Mouse (Mus musculus) lung, postnatal 0 days (tissue): ENCODE measurements around the gene Fam222b. TPM values are rescaled to one million over a fixed set of nuclear protein-coding genes. Genes with fewer than 3 reads are reported as not detected.

ENCODE experiments used
- ATAC-seq: fragments of 200-750 bp; cut with Nextera tagmentation; 2 replicates; pipeline ENCODE4 v1.8.0; 2017; ENCODE audit warnings: moderate library complexity
- DNase-seq: peaks from one replicate; pipeline ENCODE4 v3.0.0-alpha.2; 2016; ENCODE audit warnings: low spot score
- H3K27ac ChIP-seq: fragments of 300-500 bp; sonication (generic); 2 replicates; pipeline ENCODE4 v1.5.1; 2014; ENCODE audit warnings: antibody characterized with exemption, mild to moderate bottlenecking, low read length, mixed read lengths
- H3K27me3 ChIP-seq: fragments of 300-500 bp; sonication (generic); replicated peaks from 2 replicates; pipeline ENCODE4 v1.6.1; 2014; ENCODE audit warnings: low read length, mixed read lengths; ENCODE audit not compliant: insufficient read depth
- H3K36me3 ChIP-seq: fragments of 300-500 bp; sonication (generic); 2 replicates; pipeline ENCODE4 v1.6.1; 2014; ENCODE audit warnings: low read length, mixed read lengths; ENCODE audit not compliant: insufficient read depth
- H3K4me1 ChIP-seq: fragments of 300-500 bp; sonication (generic); 2 replicates; pipeline ENCODE4 v1.6.1; 2014; ENCODE audit warnings: antibody characterized with exemption, low read depth, low read length, mixed read lengths; ENCODE audit not compliant: insufficient read depth
- H3K4me2 ChIP-seq: fragments of 300-500 bp; sonication (generic); replicated peaks from 2 replicates; pipeline ENCODE4 v1.6.1; 2014; ENCODE audit warnings: low read depth, mild to moderate bottlenecking, low read length, moderate library complexity, mixed read lengths
- H3K4me3 ChIP-seq: fragments of 300-500 bp; sonication (generic); 2 replicates; pipeline ENCODE4 v1.5.1; 2014; ENCODE audit warnings: low read depth, low read length
- H3K9ac ChIP-seq: fragments of 300-500 bp; sonication (generic); replicated peaks from 2 replicates; pipeline ENCODE4 v1.6.1; 2014; ENCODE audit warnings: low read depth, mild to moderate bottlenecking
- H3K9me3 ChIP-seq: fragments of 300-500 bp; sonication (generic); 2 replicates; pipeline ENCODE4 v1.6.1; 2016; ENCODE audit warnings: low read length, mixed read lengths
- CTCF ChIP-seq: IDR thresholded peaks from 2 replicates; pipeline ENCODE4 v1.5.1; 2016; ENCODE audit warnings: antibody characterized with exemption, mild to moderate bottlenecking
- EP300 ChIP-seq: IDR thresholded peaks from 2 replicates; pipeline ENCODE4 v1.6.1; 2016; ENCODE audit warnings: antibody characterized with exemption, mild to moderate bottlenecking, control low read depth
- WGBS: fragments of 180-500 bp; shearing (Covaris S2); extraction: QIAGEN DNeasy Blood & Tissue Kit; methylation state at CpG from one replicate; pipeline ENCODE4 v1.1.7; 2014; 5-methylcytosine and 5-hydroxymethylcytosine counted together
- polyA plus RNA-seq: library from polyadenylated mRNA; unstranded; fragments of >200 nt; fragmentation: Nextera tagmentation; extraction: Ambion mirVana; gene quantifications from 2 replicates; pipeline ENCODE4 v1.2.1, GENCODE M21; 2015

Fam222b gene
- polyA plus RNA-seq, 1 experiment from 2014 or later = 10.0 TPM

- Histone ChIP-seq H3K4me1 (no peaks in the 10 kb centered on the region), H3K9ac (no peak overlapping the region), H3K9me3 (no peaks in the 10 kb centered on the region), H3K4me3 (no peak overlapping the region), H3K27me3 (no peaks in the 10 kb centered on the region), H3K4me2 (no peak overlapping the region), H3K36me3 (no peaks in the 10 kb centered on the region), H3K27ac (no peak overlapping the region)
- WGBS = 95% methylated on average over 1 of the region's 1 CpGs
- TF ChIP-seq CTCF (no peak), EP300 (no peak)
- no peak for ATAC-seq
- DNase-seq = no peak
Measured at GRCm38 (mm10) chr11:78136132-78136531, 41.7 kb downstream of the Fam222b start.

GRCm38 (mm10) chr11:78137584-78137983, 43.1 kb downstream of the Fam222b start:
- 77% methylated on average over 4 of the region's 4 CpGs for WGBS
- no peak for ATAC-seq
- no peak overlapping the region for H3K9ac ChIP-seq
- H3K27ac ChIP-seq = no peak overlapping the region
- DNase-seq = no peak
- no peak overlapping the region for H3K4me3 ChIP-seq
- H3K27me3 ChIP-seq = no peaks in the 10 kb centered on the region
- TF ChIP-seq EP300 (no peak), CTCF (no peak)
- H3K4me2 ChIP-seq = no peak overlapping the region
- H3K4me1 ChIP-seq = no peaks in the 10 kb centered on the region
- no peaks in the 10 kb centered on the region for H3K36me3 ChIP-seq
- H3K9me3 ChIP-seq = no peaks in the 10 kb centered on the region

- Histone ChIP-seq H3K27ac (no peak overlapping the region), H3K9ac (no peak overlapping the region), H3K4me2 (no peak overlapping the region), H3K36me3 (no peaks in the 10 kb centered on the region), H3K9me3 (no peaks in the 10 kb centered on the region), H3K4me3 (no peak overlapping the region), H3K4me1 (no peaks in the 10 kb centered on the region), H3K27me3 (no peaks in the 10 kb centered on the region)
- TF ChIP-seq EP300 (no peak), CTCF (no peak)
- DNase-seq (no peak), ATAC-seq (no peak)
- 90% methylated on average over 3 of the region's 3 CpGs for WGBS
Measured at GRCm38 (mm10) chr11:78138023-78138422, 43.6 kb downstream of the Fam222b start.

- H3K27ac ChIP-seq = no peak overlapping the region
- no peak for DNase-seq
- H3K36me3 ChIP-seq = no peaks in the 10 kb centered on the region
- H3K9me3 ChIP-seq = no peaks in the 10 kb centered on the region
- whole genome bisulfite sequencing = 71% methylated on average over 5 of the region's 5 CpGs
- H3K27me3 ChIP-seq = no peaks in the 10 kb centered on the region
- ATAC-seq = no peak
- no peak overlapping the region for H3K4me2 ChIP-seq
- H3K4me3 ChIP-seq = no peak overlapping the region
- H3K9ac ChIP-seq = no peak overlapping the region
- no peaks in the 10 kb centered on the region for H3K4me1 ChIP-seq
- TF ChIP-seq EP300 = no peak
- TF ChIP-seq CTCF = no peak
Measured at GRCm38 (mm10) chr11:78140665-78141064, 46.2 kb downstream of the Fam222b start.

GRCm38 (mm10) chr11:78143520-78143919, 49.1 kb downstream of the Fam222b start:
- H3K36me3 ChIP-seq = no peaks in the 10 kb centered on the region
- H3K27ac ChIP-seq = no peak overlapping the region
- TF ChIP-seq CTCF = no peak
- TF ChIP-seq EP300 = no peak
- ATAC-seq (no peak), DNase-seq (no peak)
- WGBS = 74% methylated on average over 2 of the region's 2 CpGs
- H3K9ac ChIP-seq = no peak overlapping the region
- H3K4me2 ChIP-seq = no peak overlapping the region
- no peaks in the 10 kb centered on the region for H3K9me3 ChIP-seq
- no peak overlapping the region for H3K4me3 ChIP-seq
- H3K4me1 ChIP-seq = no peaks in the 10 kb centered on the region
- no peaks in the 10 kb centered on the region for H3K27me3 ChIP-seq

GRCm38 (mm10) chr11:78146168-78146567, 51.7 kb downstream of the Fam222b start:
- H3K36me3 ChIP-seq = 0 out of 2 replicates have a peak, but pooled peaks cover 5% of the 10 kb centered on the region
- H3K27ac ChIP-seq = no peak overlapping the region
- no peak for DNase-seq
- H3K9me3 ChIP-seq = no peaks in the 10 kb centered on the region
- no peaks in the 10 kb centered on the region for H3K27me3 ChIP-seq
- 89% methylated on average over 5 of the region's 5 CpGs for WGBS
- no peaks in the 10 kb centered on the region for H3K4me1 ChIP-seq
- ATAC-seq = no peak
- TF ChIP-seq CTCF (peak; percentile 43), EP300 (no peak)
- H3K4me2 ChIP-seq = no peak overlapping the region
- H3K4me3 ChIP-seq = no peak overlapping the region
- no peak overlapping the region for H3K9ac ChIP-seq
